Mouse (Mus musculus) CH12.LX (cell line): ENCODE measurements around the gene Sprn. TPM values are rescaled to one million over a fixed set of nuclear protein-coding genes. Genes with fewer than 3 reads are reported as not detected.

ENCODE experiments used
- DNase-seq: peaks from one replicate; pipeline ENCODE4 v3.0.0-alpha.2; 2013; ENCODE audit errors: extremely low read depth
- H3K27ac ChIP-seq: 2 replicates; pipeline ENCODE4 v1.5.1; 2012; ENCODE audit warnings: low read depth, mild to moderate bottlenecking, control low read depth, moderate library complexity; ENCODE audit not compliant: insufficient read depth
- H3K27me3 ChIP-seq: replicated peaks from 2 replicates; pipeline ENCODE3; 2012; ENCODE audit warnings: inconsistent platforms
- H3K36me3 ChIP-seq, 2 experiments: replicated peaks in 1 of 2; 2 replicates each; pipeline versions ENCODE3 to v1.6.1; 2012; ENCODE audit warnings: inconsistent platforms in 1 of 2, low read length in 1 of 2, mild to moderate bottlenecking in 1 of 2, mixed read lengths in 1 of 2, moderate library complexity in 1 of 2; ENCODE audit not compliant: control insufficient read depth in 1 of 2, insufficient read depth in 1 of 2
- H3K4me1 ChIP-seq, 2 experiments: 2 replicates each; pipeline ENCODE4 v1.6.1; 2012; ENCODE audit warnings: inconsistent platforms in 1 of 2, moderate library complexity in 1 of 2; ENCODE audit not compliant: insufficient read depth in 2 of 2, control insufficient read depth in 1 of 2
- H3K4me2 ChIP-seq: 2 replicates; pipeline ENCODE4 v1.6.1; 2012; ENCODE audit warnings: low read depth, mild to moderate bottlenecking, control low read depth; ENCODE audit not compliant: poor library complexity, insufficient read depth, severe bottlenecking
- H3K4me3 ChIP-seq, 3 experiments: fragments of 150-350 bp in 1 of 3; sonication (generic) in 1 of 3; replicated peaks in 1 of 3; 2 replicates each; pipeline versions ENCODE3 to v1.5.1; 2011 to 2012; ENCODE audit warnings: low read depth in 2 of 3, low read length in 2 of 3, mild to moderate bottlenecking in 2 of 3, moderate library complexity in 2 of 3, control low read depth in 1 of 3, improper control_type of control experiment in 1 of 3, inconsistent platforms in 1 of 3, mixed read lengths in 1 of 3; ENCODE audit not compliant: poor library complexity in 1 of 3
- H3K79me2 ChIP-seq: replicated peaks from 2 replicates; pipeline ENCODE4 v1.6.1; 2012; ENCODE audit warnings: mild to moderate bottlenecking, moderate library complexity; ENCODE audit not compliant: control insufficient read depth, poor library complexity, insufficient read depth, severe bottlenecking; ENCODE audit errors: extremely low read depth
- H3K9ac ChIP-seq: 2 replicates; pipeline ENCODE4 v1.6.1; 2012; ENCODE audit warnings: low read depth, mild to moderate bottlenecking, control low read depth, moderate library complexity; ENCODE audit not compliant: insufficient read depth
- H3K9me3 ChIP-seq: replicated peaks from 2 replicates; pipeline ENCODE3; 2012; ENCODE audit warnings: low read length, inconsistent platforms, mixed read lengths
- CHD2 ChIP-seq: IDR thresholded peaks from 2 replicates; pipeline ENCODE4 v1.6.1; 2011; ENCODE audit warnings: low read length, improper control_type of control experiment
- CTCF ChIP-seq, 2 experiments: IDR thresholded peaks in 1 of 2; conservative IDR thresholded peaks in 1 of 2; 2 replicates each; pipeline ENCODE4 v1.5.1; 2011 to 2012; ENCODE audit warnings: low read depth in 2 of 2, low read length in 2 of 2, improper control_type of control experiment in 1 of 2, inconsistent platforms in 1 of 2, mild to moderate bottlenecking in 1 of 2, moderate library complexity in 1 of 2
- E2F4 ChIP-seq: IDR thresholded peaks from 2 replicates; pipeline ENCODE4 v1.6.1; 2011; ENCODE audit warnings: low read depth, low read length, improper control_type of control experiment; ENCODE audit not compliant: insufficient replicate concordance
- ELF1 ChIP-seq: IDR thresholded peaks from 2 replicates; pipeline ENCODE4 v1.6.1; 2014; ENCODE audit warnings: low read depth, mild to moderate bottlenecking, inconsistent platforms, low read length, improper control_type of control experiment
- HCFC1 ChIP-seq: IDR thresholded peaks from 2 replicates; pipeline ENCODE4 v1.6.1; 2012; ENCODE audit warnings: low read depth, mild to moderate bottlenecking, inconsistent platforms, low read length, improper control_type of control experiment
- MAX ChIP-seq: IDR thresholded peaks from 2 replicates; pipeline ENCODE4 v1.6.1; 2011; ENCODE audit warnings: low read length, improper control_type of control experiment
- MXI1 ChIP-seq: IDR thresholded peaks from 2 replicates; pipeline ENCODE4 v1.6.1; 2011; ENCODE audit warnings: mild to moderate bottlenecking, low read depth, low read length, improper control_type of control experiment
- NRF1 ChIP-seq: IDR thresholded peaks from 2 replicates; pipeline ENCODE4 v1.6.1; 2014; ENCODE audit warnings: low read depth, mild to moderate bottlenecking, inconsistent platforms, low read length, improper control_type of control experiment, moderate library complexity
- PAX5 ChIP-seq: IDR thresholded peaks from 2 replicates; pipeline ENCODE4 v1.6.1; 2012; ENCODE audit warnings: low read length, inconsistent platforms, mixed read lengths
- POLR2AphosphoS2 ChIP-seq: IDR thresholded peaks from 2 replicates; pipeline ENCODE4 v1.6.1; 2011; ENCODE audit warnings: low read depth, low read length, improper control_type of control experiment
- RAD21 ChIP-seq: IDR thresholded peaks from 2 replicates; pipeline ENCODE4 v1.6.1; 2011; ENCODE audit warnings: low read depth, mild to moderate bottlenecking, low read length, improper control_type of control experiment, moderate library complexity
- TCF12 ChIP-seq: IDR thresholded peaks from 2 replicates; pipeline ENCODE4 v1.6.1; 2014; ENCODE audit warnings: low read depth, mild to moderate bottlenecking, inconsistent platforms, low read length, improper control_type of control experiment
- USF1 ChIP-seq: IDR thresholded peaks from 2 replicates; pipeline ENCODE4 v1.6.1; 2014; ENCODE audit warnings: low read depth, mild to moderate bottlenecking, inconsistent platforms, low read length, improper control_type of control experiment
- USF2 ChIP-seq: conservative IDR thresholded peaks from 2 replicates; pipeline ENCODE4 v1.6.1; 2011; ENCODE audit warnings: low read depth, low read length, improper control_type of control experiment
- ZC3H11A ChIP-seq: IDR thresholded peaks from 2 replicates; pipeline ENCODE4 v1.6.1; 2012; ENCODE audit warnings: low read depth, mild to moderate bottlenecking, inconsistent platforms, low read length, improper control_type of control experiment
- ZMIZ1 ChIP-seq: IDR thresholded peaks from 2 replicates; pipeline ENCODE4 v1.6.1; 2012; ENCODE audit warnings: low read depth, mild to moderate bottlenecking, inconsistent platforms, low read length, improper control_type of control experiment
- dilution Hi-C: fragments of 300-500 bp; cut with MboI; formaldehyde crosslinking; loops from 2 replicates; pipeline ENCODE4 v1.14.3; 2020; ENCODE audit warnings: low sequenced_read_pairs; ENCODE audit not compliant: extremely low pct_unique_long_range_greater_than_20kb, extremely low pct_ligation_motif_present
- in situ Hi-C: fragments of 300-500 bp; cut with MboI; formaldehyde crosslinking; loops from 3 replicates; pipeline ENCODE4 v1.14.3; 2019; ENCODE audit warnings: low sequenced_read_pairs, low pct_ligation_motif_present, low pct_unique_long_range_greater_than_20kb, mixed read lengths
- polyA plus RNA-seq: library from polyadenylated mRNA; unstranded; fragments of >175 nt; gene quantifications from 2 replicates; pipeline ENCODE4 v1.2.1, GENCODE M21; 2012; ENCODE audit warnings: low read depth; ENCODE audit not compliant: insufficient read length
- total RNA-seq, 2 experiments: library from RNA; depleted of rRNA; stranded (reverse); fragments of 300-350 nt in 1 of 2; fragments of >200 nt in 1 of 2; gene quantifications; 2 replicates each; pipeline ENCODE4 v1.2.3; 2012 to 2014

Sprn gene
- total and polyA plus RNA-seq, 3 experiments, result not detected

DNA sequence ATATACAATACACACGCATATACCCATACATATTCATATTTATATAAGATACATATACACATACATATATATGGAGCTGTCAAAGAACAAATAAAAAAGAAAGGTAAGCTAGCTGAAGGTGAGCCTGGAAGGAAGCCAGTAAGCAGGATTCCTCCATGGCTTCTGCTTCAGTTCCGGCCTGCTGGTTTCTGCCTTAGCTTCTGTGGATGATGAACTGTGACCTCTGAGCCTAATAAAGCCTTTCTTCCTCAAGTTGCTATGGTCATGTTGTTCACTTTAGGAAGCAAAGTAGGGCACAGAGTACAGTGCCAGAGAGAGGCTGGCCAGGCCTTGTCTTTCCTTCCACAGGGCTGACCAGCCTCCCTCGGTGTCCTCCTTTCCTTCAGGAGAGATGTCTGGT lies 16.2 kb upstream of the Sprn start:
- Histone ChIP-seq H3K4me3 (no peak overlapping the region), H3K4me1 (no peaks in the 10 kb centered on the region), H3K4me2 (no peak overlapping the region), H3K27ac (no peak overlapping the region), H3K9ac (no peak overlapping the region), H3K79me2 (no peaks in the 10 kb centered on the region), H3K36me3 (no peaks in the 10 kb centered on the region), H3K27me3 (peaks cover 68% of the 10 kb centered on the region), H3K9me3 (peaks cover 8% of the 10 kb centered on the region)
- dilution Hi-C loops, result no loop called here
- DNase-seq, result no peak
- no peak for TF ChIP-seq ZC3H11A
- TF ChIP-seq USF1, result no peak
- no peak for TF ChIP-seq NRF1
- no peak for TF ChIP-seq HCFC1
- TF ChIP-seq CTCF (conservative IDR thresholded peaks at IDR 0.05 in 1 of 2, IDR thresholded peaks at IDR 0.05 in 1 of 2; ENCODE audit: low read depth in 2 of 2, low read length in 2 of 2), result no peak
- no peak for TF ChIP-seq RAD21
- TF ChIP-seq ZMIZ1, result no peak
- TF ChIP-seq MAX, result no peak
- no peak for TF ChIP-seq MXI1
- no peak for TF ChIP-seq POLR2AphosphoS2
- no peak for TF ChIP-seq USF2
- no peak for TF ChIP-seq E2F4
- TF ChIP-seq ELF1, result no peak
- in situ Hi-C loops, result no loop called here

DNA sequence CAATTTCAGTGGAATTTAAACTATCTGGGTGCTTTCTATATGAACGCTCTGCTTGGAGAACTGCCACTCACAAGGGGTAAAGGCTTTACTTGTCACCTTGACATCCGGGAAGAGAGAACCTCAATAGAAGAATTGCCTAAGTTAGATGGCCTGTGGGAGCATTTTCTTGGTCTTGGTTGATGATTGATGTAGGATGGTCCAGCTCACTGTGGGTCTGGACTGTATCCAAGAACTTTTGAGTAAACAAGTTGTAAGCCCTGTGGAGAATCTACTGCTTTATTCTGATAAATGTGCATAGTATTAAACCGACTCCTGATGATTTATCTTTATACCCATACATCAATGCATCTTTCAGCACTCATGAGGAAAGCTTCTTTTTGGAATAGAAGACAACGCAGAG lies 14.7 kb upstream of the Sprn start:
- H3K4me2 ChIP-seq, result no peak overlapping the region
- H3K79me2 ChIP-seq, result no peaks in the 10 kb centered on the region
- in situ Hi-C loops, result no loop called here
- no peak overlapping the region for H3K4me3 ChIP-seq
- TF ChIP-seq PAX5 (no peak), MAX (no peak), RAD21 (no peak), CHD2 (no peak), TCF12 (no peak)
- H3K9ac ChIP-seq, result no peak overlapping the region
- dilution Hi-C loops, result no loop called here
- peaks cover 8% of the 10 kb centered on the region for H3K9me3 ChIP-seq
- no peak overlapping the region for H3K27ac ChIP-seq
- H3K4me1 ChIP-seq, result no peaks in the 10 kb centered on the region
- peaks cover 70% of the 10 kb centered on the region for H3K27me3 ChIP-seq
- DNase-seq, result no peak
- no peaks in the 10 kb centered on the region for H3K36me3 ChIP-seq
